Comparison of ENCODE assay signal across 22 mouse cellular contexts in the genomic region with DNA sequence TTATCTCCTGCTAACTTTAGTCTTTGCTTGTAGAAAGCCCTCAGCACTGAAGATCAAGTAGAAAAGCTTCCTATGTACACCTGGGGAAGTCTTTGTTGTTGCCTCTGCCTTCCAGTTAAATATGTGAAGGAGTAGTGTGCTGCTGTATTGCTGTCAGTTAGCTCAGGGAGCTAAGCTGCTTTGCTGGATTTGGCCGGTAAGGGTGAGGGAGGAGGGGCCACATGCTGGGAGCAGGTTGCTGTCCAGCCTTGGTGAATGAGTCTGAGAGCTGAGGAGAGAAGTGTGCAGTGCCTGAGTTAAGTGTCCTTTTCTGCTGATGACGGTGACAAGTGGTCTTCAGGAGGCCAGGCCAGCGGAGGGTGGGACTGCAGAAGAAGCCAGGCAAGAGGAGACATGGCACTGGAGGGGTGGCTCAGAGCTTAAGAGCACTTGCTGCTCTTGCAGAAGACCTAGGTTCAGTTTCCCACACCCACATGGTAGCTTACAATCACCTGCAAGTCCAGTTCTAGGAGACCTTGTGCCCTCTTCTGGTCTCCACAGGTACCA. TPM values are rescaled to one million over a fixed set of nuclear protein-coding genes. Genes with fewer than 3 reads are reported as not detected.
DNase-seq lines count a peak whose midpoint lies in the region; ATAC-seq and TF ChIP-seq lines count a peak whose summit lies in the region.
"Had no signal": no experiment of that assay in that cellular context is flagged by ENCODE, and none has a peak within 500 bp of the region (broad histone marks: within the 10 kb centered on the region; RNA-seq: fewer than 3 reads in every experiment).

No protein-coding gene starts in this region.

- WGBS in lung, adult 2 months, result 66% methylated on average over 3 of the region's 3 CpGs
- WGBS in kidney, embryonic 16.5 days, result 90% methylated on average over 3 of the region's 3 CpGs

- H3K9me3 ChIP-seq in kidney, embryonic 16.5 days (ENCODE audit: low read length), result no peaks in the 10 kb centered on the region
- H3K9me3 ChIP-seq: forebrain, embryonic 15.5 days; heart, embryonic 13.5 days; limb, embryonic 13.5 days; liver, embryonic 12.5 days; midbrain, embryonic 13.5 days had no signal

- no peak overlapping the region for H3K27ac ChIP-seq in kidney, embryonic 16.5 days (ENCODE audit: low read length)
- H3K27ac ChIP-seq: forebrain, embryonic 15.5 days; heart, embryonic 13.5 days; hindbrain, postnatal 0 days; limb, embryonic 13.5 days; liver, embryonic 12.5 days; midbrain, embryonic 13.5 days had no signal

- no peak overlapping the region for H3K4me3 ChIP-seq in lung, adult 2 months (replicated peaks; ENCODE audit: extremely low read depth, low read depth, low read length)
- no peak overlapping the region for H3K4me3 ChIP-seq in kidney, embryonic 16.5 days (ENCODE audit: low read length)
- H3K4me3 ChIP-seq: forebrain, embryonic 15.5 days; heart, embryonic 13.5 days; limb, embryonic 13.5 days; liver, embryonic 12.5 days; megakaryocyte, embryonic 14.5 days; midbrain, embryonic 13.5 days had no signal

- H3K9ac ChIP-seq in kidney, embryonic 16.5 days (replicated peaks; ENCODE audit: low read length), result no peak overlapping the region
- H3K9ac ChIP-seq: forebrain, embryonic 15.5 days; heart, embryonic 13.5 days; limb, embryonic 13.5 days; liver, embryonic 12.5 days; lung, embryonic 14.5 days; midbrain, embryonic 13.5 days had no signal

- no peaks in the 10 kb centered on the region for H3K4me1 ChIP-seq in lung, adult 2 months (ENCODE audit: control insufficient read depth, insufficient read depth, low read length)
- no peaks in the 10 kb centered on the region for H3K4me1 ChIP-seq in kidney, embryonic 16.5 days (ENCODE audit: insufficient read depth, low read length)
- H3K4me1 ChIP-seq: forebrain, embryonic 15.5 days; heart, embryonic 13.5 days; limb, embryonic 13.5 days; liver, embryonic 12.5 days; midbrain, embryonic 13.5 days had no signal

- DNase-seq in testis, postnatal 10 days (ENCODE audit: low spot score), result peak; percentile 36
- no peak for DNase-seq in testis, postnatal 14 days (ENCODE audit: low spot score)
- DNase-seq in lung, adult 2 months, result peak; percentile 42
- DNase-seq in lung, postnatal 36 days, result peak; percentile 77
- no peak for DNase-seq in urinary bladder, postnatal 14 days (ENCODE audit: low spot score)
- DNase-seq in urinary bladder, postnatal 36 days (ENCODE audit: low spot score in 2 of 2), result no peak
- DNase-seq: cerebellum, adult 8-10 months; gastrocnemius, postnatal 10 days; heart, adult 18-20 months; heart, postnatal 14 days; kidney, postnatal 4 days; lung, embryonic 14.5 days; thymus, postnatal 4 days had no signal

- no peak for TF ChIP-seq POLR2A in lung, adult 2 months (IDR thresholded peaks at IDR 0.05; ENCODE audit: borderline replicate concordance, extremely low read depth, low read depth, low read length)

- H3K27me3 ChIP-seq in kidney, embryonic 16.5 days (ENCODE audit: insufficient read depth, low read length), result no peaks in the 10 kb centered on the region
- H3K27me3 ChIP-seq: forebrain, embryonic 15.5 days; heart, embryonic 13.5 days; limb, embryonic 13.5 days; liver, embryonic 12.5 days; megakaryocyte, embryonic 14.5 days; midbrain, embryonic 13.5 days had no signal

- peaks cover 68% of the 10 kb centered on the region for H3K36me3 ChIP-seq in kidney, embryonic 16.5 days (ENCODE audit: insufficient read depth, low read length)

- TF ChIP-seq CTCF in lung, adult 2 months (IDR thresholded peaks at IDR 0.05; ENCODE audit: insufficient read depth, low read length), result no peak

- no peak overlapping the region for H3K4me2 ChIP-seq in kidney, embryonic 16.5 days (replicated peaks; ENCODE audit: low read depth, low read length)
- H3K4me2 ChIP-seq: forebrain, embryonic 15.5 days; heart, embryonic 13.5 days; limb, embryonic 13.5 days; liver, embryonic 12.5 days; lung, embryonic 14.5 days; midbrain, embryonic 13.5 days had no signal

- no peak for ATAC-seq in kidney, embryonic 16.5 days (ENCODE audit: low FRiP score, low TSS enrichment)
- ATAC-seq: forebrain, embryonic 15.5 days; hindbrain, postnatal 0 days; intestine, postnatal 0 days; liver, embryonic 12.5 days; midbrain, embryonic 13.5 days had no signal

RNA-seq across cellular contexts. Expression of gene Suclg1, which starts 23.4 kb away (rescaled TPM):
- 40.4 and 66.9 TPM in 2 replicates for polyA plus RNA-seq in lung, adult 2 months (2012; rRNA removed)
- 230 and 251 TPM in 2 replicates for polyA plus RNA-seq in kidney, embryonic 16.5 days (2015; fragmentation: Nextera tagmentation; extraction: Ambion mirVana)

RNA-seq across cellular contexts. Expression of gene Dnah6, which starts 50.2 kb away (rescaled TPM):
- polyA plus RNA-seq in lung, adult 2 months (2012; rRNA removed), result 2.6 and 3.5 TPM in 2 replicates
- 0.06 and 0.09 TPM in 2 replicates for polyA plus RNA-seq in kidney, embryonic 16.5 days (2015; fragmentation: Nextera tagmentation; extraction: Ambion mirVana)

Comparison
In these comparisons a context has a peak if more than half of its experiments do, and no peak if none do; other contexts are left out.
1. DNase-seq: peak in testis, postnatal 10 days (single experiment), lung, adult 2 months (single experiment) and lung, postnatal 36 days (single experiment); none in testis, postnatal 14 days (single experiment), urinary bladder, postnatal 14 days (single experiment) and urinary bladder, postnatal 36 days (0 of 2).